Mouse (Mus musculus) forebrain, embryonic 11.5 days (tissue): ENCODE results near the gene Prok2. TPM values are rescaled to one million over a fixed set of nuclear protein-coding genes. Genes with fewer than 3 reads are reported as not detected.

Experiments used
- ATAC-seq: fragments of 200-750 bp; cut with Nextera tagmentation; replicated peaks from 2 replicates; pipeline ENCODE4 v1.8.0; 2017; ENCODE audit warnings: moderate TSS enrichment; ENCODE audit not compliant: low FRiP score
- DNase-seq: peaks from one replicate; pipeline ENCODE4 v3.0.0-alpha.2; 2017; ENCODE audit warnings: low spot score
- H3K27ac ChIP-seq: fragments of 300-500 bp; sonication (generic); 2 replicates; pipeline ENCODE4 v1.5.1; 2014; ENCODE audit warnings: low read depth, low read length
- H3K27me3 ChIP-seq: fragments of 300-500 bp; sonication (generic); 2 replicates; pipeline ENCODE4 v1.6.1; 2014; ENCODE audit warnings: mild to moderate bottlenecking, low read length, mixed read lengths; ENCODE audit not compliant: control insufficient read depth, insufficient read depth
- H3K36me3 ChIP-seq: fragments of 300-500 bp; sonication (generic); 2 replicates; pipeline ENCODE4 v1.6.1; 2014; ENCODE audit warnings: mild to moderate bottlenecking, low read length, moderate library complexity, mixed read lengths; ENCODE audit not compliant: control insufficient read depth, insufficient read depth
- H3K4me1 ChIP-seq: fragments of 300-500 bp; sonication (generic); replicated peaks from 2 replicates; pipeline ENCODE4 v1.6.1; 2014; ENCODE audit warnings: low read length, mixed read lengths; ENCODE audit not compliant: control insufficient read depth, insufficient read depth
- H3K4me2 ChIP-seq: fragments of 300-500 bp; sonication (generic); 2 replicates; pipeline ENCODE4 v1.6.1; 2014; ENCODE audit warnings: low read depth, mild to moderate bottlenecking, low read length, moderate library complexity, mixed read lengths; ENCODE audit not compliant: severe bottlenecking
- H3K4me3 ChIP-seq: fragments of 300-500 bp; sonication (generic); 2 replicates; pipeline ENCODE4 v1.5.1; 2014; ENCODE audit warnings: low read depth, low read length
- H3K9ac ChIP-seq: fragments of 300-500 bp; sonication (generic); 2 replicates; pipeline ENCODE4 v1.6.1; 2014; ENCODE audit warnings: low read length
- H3K9me3 ChIP-seq: fragments of 300-500 bp; sonication (generic); 2 replicates; pipeline ENCODE4 v1.6.1; 2016; ENCODE audit warnings: low read length, mixed read lengths; ENCODE audit not compliant: control insufficient read depth
- WGBS: fragments of 180-500 bp; shearing (Covaris S2); extraction: QIAGEN DNeasy Blood & Tissue Kit; methylation state at CpG from one replicate; pipeline ENCODE4 v1.1.7; 2014; 5-methylcytosine and 5-hydroxymethylcytosine counted together
- polyA plus RNA-seq: library from polyadenylated mRNA; unstranded; fragments of >200 nt; fragmentation: Nextera tagmentation; extraction: Ambion mirVana; gene quantifications from 2 replicates; pipeline ENCODE4 v1.2.1, GENCODE M21; 2014

Gene Prok2
- polyA plus RNA-seq, 1 experiment from 2014 or later = 2.0 TPM

DNA sequence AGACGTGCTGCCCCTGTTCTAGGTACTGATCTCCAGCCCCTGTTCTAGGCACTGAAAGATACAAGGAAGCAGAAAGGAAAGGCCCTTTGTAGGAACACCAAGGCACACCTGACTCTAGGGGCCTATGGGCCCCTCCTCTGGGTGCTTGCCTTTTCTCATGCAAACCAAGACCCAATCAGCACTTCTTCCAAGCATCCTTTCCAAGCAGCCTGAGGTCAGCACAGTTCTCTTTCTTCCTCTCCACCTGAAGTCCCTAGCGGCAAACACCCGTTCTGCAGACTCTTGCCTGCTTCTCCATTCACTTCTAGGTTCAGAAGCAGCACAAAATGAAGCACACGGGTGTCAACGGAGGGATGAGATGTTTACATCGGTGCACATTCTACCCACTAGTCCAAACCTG is 11.0 kb downstream of the Prok2 start:
- Histone ChIP-seq H3K36me3 (no peaks in the 10 kb centered on the region), H3K9me3 (no peaks in the 10 kb centered on the region), H3K4me1 (no peaks in the 10 kb centered on the region), H3K27me3 (no peaks in the 10 kb centered on the region), H3K4me3 (no peak overlapping the region), H3K9ac (no peak overlapping the region), H3K27ac (no peak overlapping the region), H3K4me2 (no peak overlapping the region)
- ATAC-seq (no peak), DNase-seq (no peak)
- 57% methylated on average over 6 of the region's 6 CpGs for WGBS

- DNase-seq (no peak), ATAC-seq (no peak)
- H3K36me3 ChIP-seq = no peaks in the 10 kb centered on the region
- H3K27ac ChIP-seq = no peak overlapping the region
- no peaks in the 10 kb centered on the region for H3K27me3 ChIP-seq
- H3K9me3 ChIP-seq = no peaks in the 10 kb centered on the region
- no peak overlapping the region for H3K4me2 ChIP-seq
- no peak overlapping the region for H3K9ac ChIP-seq
- H3K4me3 ChIP-seq = no peak overlapping the region
- no peaks in the 10 kb centered on the region for H3K4me1 ChIP-seq
- WGBS = 68% methylated on average over 5 of the region's 5 CpGs
Observed at GRCm38 (mm10) chr6:99713256-99713655, 12.9 kb downstream of the Prok2 start.

DNA sequence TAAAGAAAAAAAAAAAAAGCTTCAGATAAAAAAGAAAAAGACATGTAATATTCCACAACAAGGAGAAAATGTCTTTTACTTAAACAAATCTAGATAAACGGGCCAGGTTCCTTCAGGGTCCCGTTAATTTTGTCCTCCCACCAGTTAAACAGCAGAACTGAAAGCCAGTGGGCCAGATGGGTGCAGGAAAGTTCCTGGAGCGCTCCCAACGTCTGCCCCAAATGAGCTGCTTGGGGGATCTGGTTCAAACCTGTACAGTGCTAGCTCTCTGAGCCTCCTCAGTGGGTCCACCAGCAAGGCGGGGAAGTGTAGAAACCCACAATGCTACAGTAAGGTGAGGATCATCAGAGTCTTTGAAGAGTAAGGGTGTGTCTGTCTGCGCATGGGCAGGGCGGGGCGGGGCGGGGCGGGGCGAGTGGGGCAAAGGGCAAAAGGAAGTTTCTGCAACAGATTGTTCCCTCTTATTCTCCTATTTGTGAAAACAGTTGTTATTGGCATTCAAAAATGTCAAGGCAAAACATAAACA is 14.6 kb downstream of the Prok2 start:
- Histone ChIP-seq H3K27ac (no peak overlapping the region), H3K4me1 (no peaks in the 10 kb centered on the region), H3K4me2 (no peak overlapping the region), H3K9ac (no peak overlapping the region), H3K4me3 (no peak overlapping the region), H3K27me3 (no peaks in the 10 kb centered on the region), H3K36me3 (no peaks in the 10 kb centered on the region), H3K9me3 (no peaks in the 10 kb centered on the region)
- WGBS = 81% methylated on average over 11 of the region's 11 CpGs
- DNase-seq (no peak), ATAC-seq (no peak)

DNA sequence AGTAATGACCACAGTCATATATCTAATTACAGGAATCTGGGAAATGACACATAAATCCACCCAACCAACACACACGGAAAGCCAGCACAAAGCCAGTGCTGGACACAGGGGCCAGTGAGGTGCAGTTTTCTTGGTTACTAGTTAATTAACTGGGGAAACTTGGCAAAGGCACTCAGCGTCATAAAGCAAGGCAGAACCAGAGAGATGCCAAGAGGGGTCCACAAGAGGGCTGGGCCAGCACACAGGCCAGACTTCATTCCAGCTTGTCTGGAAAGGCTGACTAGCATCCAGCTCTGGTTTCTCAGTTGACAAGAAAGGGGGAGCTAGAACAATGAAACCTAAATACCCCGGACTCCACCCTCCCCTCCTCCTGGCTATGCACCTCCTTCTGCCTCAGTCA is 25.7 kb downstream of the Prok2 start:
- ATAC-seq = no peak
- no peak overlapping the region for H3K4me3 ChIP-seq
- WGBS = 59% methylated on average over 3 of the region's 3 CpGs

GRCm38 (mm10) chr6:99692916-99693841 is 33.0 kb downstream of the Prok2 start:
- Histone ChIP-seq H3K9me3 (no peaks in the 10 kb centered on the region), H3K27me3 (peaks cover 34% of the 10 kb centered on the region), H3K27ac (no peak overlapping the region), H3K4me3 (peak overlapping the region; percentile 74), H3K4me1 (peaks cover 2% of the 10 kb centered on the region; the same call in 1 of the 2 replicates), H3K9ac (peak overlapping the region; percentile 76), H3K4me2 (peak overlapping the region; percentile 88), H3K36me3 (no peaks in the 10 kb centered on the region)
- ATAC-seq (no peak; the same call in 1 of the 2 replicates), DNase-seq (peak; percentile 78)
- under 1% methylated on average over 101 of the region's 110 CpGs for WGBS

More for the DNA sequence above, 25.7 kb downstream of the Prok2 start:
- no peak overlapping the region for H3K9ac ChIP-seq
- DNase-seq = no peak
- no peaks in the 10 kb centered on the region for H3K9me3 ChIP-seq
- H3K27ac ChIP-seq = no peak overlapping the region
- H3K4me1 ChIP-seq = no peaks in the 10 kb centered on the region; the same call in 1 of the 2 replicates
- H3K36me3 ChIP-seq = no peaks in the 10 kb centered on the region
- H3K27me3 ChIP-seq = no peaks in the 10 kb centered on the region
- H3K4me2 ChIP-seq = no peak overlapping the region

DNA sequence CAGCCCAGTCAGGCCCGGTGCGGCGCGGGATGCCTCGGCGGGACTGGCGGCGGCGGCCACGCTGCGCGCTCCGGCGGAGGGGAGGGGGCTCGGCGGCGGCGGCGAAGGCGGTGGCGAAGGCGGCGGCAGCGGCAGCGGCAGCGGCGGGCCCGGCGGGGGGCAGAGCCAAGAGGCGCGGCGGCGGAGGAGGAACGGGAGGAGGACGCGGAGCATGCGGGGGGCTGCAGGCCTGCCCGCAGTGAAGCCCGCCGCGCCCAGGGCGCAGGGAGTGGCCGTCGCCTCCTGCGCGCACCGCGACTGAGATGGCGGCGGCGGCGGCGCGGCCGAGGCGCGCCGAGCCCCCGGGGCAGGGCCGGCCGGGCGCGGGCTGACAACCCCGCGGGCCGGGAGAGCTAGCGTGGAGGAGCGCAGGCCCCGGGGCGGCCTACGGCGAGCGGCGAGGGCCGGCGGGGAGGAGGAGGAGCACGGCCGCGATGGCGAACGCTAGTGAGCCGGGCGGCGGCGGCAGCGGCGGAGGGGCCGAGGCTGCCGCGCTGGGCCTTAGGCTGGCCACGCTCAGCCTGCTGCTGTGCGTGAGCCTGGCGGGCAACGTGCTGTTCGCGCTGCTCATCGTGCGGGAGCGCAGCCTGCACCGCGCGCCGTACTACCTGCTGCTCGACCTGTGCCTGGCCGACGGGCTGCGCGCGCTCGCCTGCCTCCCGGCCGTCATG is 33.8 kb downstream of the Prok2 start, which contains the start of gene Gpr27:
Gpr27 (plus strand) TSS at position 474 of the 710 bp plus-strand sequence.
- WGBS = under 1% methylated on average over 59 of the region's 112 CpGs
- Histone ChIP-seq H3K27ac (no peak within 1 kb of the TSS; the same call in 1 of the 2 replicates), H3K4me1 (peaks cover 2% of the 10 kb centered on the region; the same call in 1 of the 2 replicates), H3K27me3 (peaks cover 34% of the 10 kb centered on the region), H3K9ac (peak within 1 kb of the TSS; percentile 76), H3K4me3 (peak within 1 kb of the TSS; percentile 74), H3K9me3 (no peaks in the 10 kb centered on the region), H3K36me3 (no peaks in the 10 kb centered on the region), H3K4me2 (peak within 1 kb of the TSS; percentile 88)
- DNase-seq = peak; percentile 80
- ATAC-seq = peak; percentile 78

DNA sequence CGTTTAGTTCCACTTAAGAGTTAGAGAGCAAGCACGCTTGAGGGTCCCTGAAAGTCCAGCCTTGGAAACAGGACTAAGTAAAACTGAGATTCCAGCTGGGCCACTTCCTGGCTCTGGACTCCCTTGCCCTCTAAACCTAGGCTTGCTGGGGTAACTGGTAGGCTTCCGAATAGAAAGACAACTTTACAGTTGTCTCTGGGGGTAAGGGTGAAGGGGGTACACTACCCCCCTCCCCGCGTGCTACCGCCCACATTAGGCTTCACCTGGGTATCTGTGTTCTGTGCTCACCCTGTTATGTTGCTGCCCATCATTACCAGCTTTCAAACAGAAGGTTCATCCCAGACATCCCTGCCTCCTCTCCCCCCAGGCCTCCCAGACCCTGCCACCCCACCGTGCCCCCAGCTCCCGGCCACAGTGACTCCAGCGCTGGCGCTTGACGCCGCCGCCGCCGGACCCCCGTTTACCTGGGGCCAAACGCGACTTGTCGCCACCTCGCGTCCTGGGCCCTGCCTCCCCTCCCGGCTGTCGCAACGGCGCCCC is 34.5 kb downstream of the Prok2 start:
- H3K9ac ChIP-seq = peak overlapping the region; percentile 76
- DNase-seq (no peak), ATAC-seq (peak; percentile 27)
- peak overlapping the region; percentile 88 for H3K4me2 ChIP-seq
- no peaks in the 10 kb centered on the region for H3K36me3 ChIP-seq
- H3K9me3 ChIP-seq = no peaks in the 10 kb centered on the region
- no peak overlapping the region for H3K27ac ChIP-seq
- 6% methylated on average over 24 of the region's 25 CpGs for WGBS
- H3K4me3 ChIP-seq = peak overlapping the region; percentile 74
- H3K27me3 ChIP-seq = peaks cover 34% of the 10 kb centered on the region
- H3K4me1 ChIP-seq = peaks cover 2% of the 10 kb centered on the region; the same call in 1 of the 2 replicates

DNA sequence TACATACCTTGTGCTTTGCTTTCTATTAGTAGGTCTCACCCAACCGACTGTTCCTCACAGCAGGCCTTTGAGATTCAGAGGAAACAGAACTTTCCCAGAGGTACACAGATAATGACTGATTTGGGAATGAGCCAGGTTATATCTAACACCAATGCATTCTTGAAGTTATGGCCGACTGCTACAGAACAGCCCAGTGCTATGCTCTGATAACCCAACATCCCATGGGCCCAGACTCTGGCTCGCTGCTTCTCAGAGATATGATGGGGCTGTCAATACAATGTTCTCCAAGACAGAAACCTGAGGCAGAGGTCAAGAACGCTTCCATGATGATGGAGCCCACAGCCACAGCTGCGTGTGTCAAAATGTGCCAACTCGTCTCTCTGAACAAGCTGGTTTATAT is 37.7 kb downstream of the Prok2 start:
- no peak for DNase-seq
- Histone ChIP-seq H3K9me3 (peaks cover 2% of the 10 kb centered on the region; the same call in 1 of the 2 replicates), H3K27ac (no peak overlapping the region), H3K36me3 (no peaks in the 10 kb centered on the region), H3K27me3 (peaks cover 21% of the 10 kb centered on the region), H3K4me3 (no peak overlapping the region), H3K4me2 (no peak overlapping the region), H3K4me1 (peaks cover 2% of the 10 kb centered on the region; the same call in 1 of the 2 replicates), H3K9ac (no peak overlapping the region)
- WGBS = 91% methylated on average over 6 of the region's 6 CpGs
- no peak for ATAC-seq
